Comparison of ENCODE assay signal across 24 mouse cellular contexts in genomic region chr2:33437184-33437583, GRCm38 (mm10). TPM values are rescaled to one million over a fixed set of nuclear protein-coding genes. Genes with fewer than 3 reads are reported as not detected.
DNase-seq lines count a peak whose midpoint lies in the region; ATAC-seq and TF ChIP-seq lines count a peak whose summit lies in the region.
"Had no signal": no experiment of that assay in that cellular context is flagged by ENCODE, and none has a peak within 500 bp of the region (broad histone marks: within the 10 kb centered on the region; RNA-seq: fewer than 3 reads in every experiment).

No protein-coding gene starts in this region.

- WGBS in midbrain, postnatal 0 days: 32% methylated on average over 11 of the region's 11 CpGs
- 26% methylated on average over 11 of the region's 11 CpGs for WGBS in midbrain, embryonic 14.5 days
- WGBS in limb, embryonic 10.5 days: 52% methylated on average over 11 of the region's 11 CpGs

- H3K4me1 ChIP-seq in midbrain, postnatal 0 days (ENCODE audit: insufficient read depth, low read length): peaks cover 11% of the 10 kb centered on the region; the same call in 1 of the 2 replicates
- H3K4me1 ChIP-seq in midbrain, embryonic 14.5 days (ENCODE audit: control insufficient read depth, insufficient read depth, low read length): peaks cover 20% of the 10 kb centered on the region
- peaks cover 58% of the 10 kb centered on the region for H3K4me1 ChIP-seq in limb, embryonic 10.5 days

- DNase-seq in embryo, embryonic 10 days (ENCODE audit: low spot score): peak; percentile 40
- no peak for DNase-seq in embryo, embryonic 10.5 days (ENCODE audit: low spot score)
- DNase-seq in left cerebral cortex, adult 2 months (ENCODE audit: extremely low spot score in 1 of 2, low spot score in 2 of 2): no peak
- no peak for DNase-seq in left cerebral cortex, postnatal 4 days
- DNase-seq in midbrain, postnatal 0 days (ENCODE audit: low spot score): no peak
- no peak for DNase-seq in midbrain, embryonic 14.5 days
- DNase-seq in limb, embryonic 10.5 days (ENCODE audit: low spot score): peak; percentile 40
- no peak for DNase-seq in layer of hippocampus, adult 18-20 months (ENCODE audit: low spot score in 2 of 2)
- DNase-seq: adrenal gland, adult 2 months; cerebellum, adult 18-20 months; cerebellum, postnatal 14 days; gastrocnemius, postnatal 14 days; heart, adult 18-20 months; kidney, adult 18-20 months; liver, postnatal 0 days; thymus, postnatal 25 days had no signal

- no peak overlapping the region for H3K4me3 ChIP-seq in left cerebral cortex, adult 2 months
- no peak overlapping the region for H3K4me3 ChIP-seq in midbrain, postnatal 0 days (ENCODE audit: low read depth, low read length)
- no peak overlapping the region for H3K4me3 ChIP-seq in midbrain, embryonic 14.5 days (replicated peaks; ENCODE audit: low read depth, low read length)
- no peak overlapping the region for H3K4me3 ChIP-seq in limb, embryonic 10.5 days
- H3K4me3 ChIP-seq: forebrain, embryonic 12.5 days; hindbrain, embryonic 13.5 days; limb, embryonic 12.5 days; myocyte; neural tube, embryonic 13.5 days had no signal

- H3K4me2 ChIP-seq in midbrain, postnatal 0 days (ENCODE audit: low read depth, low read length, poor library complexity, severe bottlenecking): no peak overlapping the region
- no peak overlapping the region for H3K4me2 ChIP-seq in midbrain, embryonic 14.5 days (ENCODE audit: low read length)
- H3K4me2 ChIP-seq: forebrain, embryonic 12.5 days; liver, embryonic 11.5 days had no signal

- ATAC-seq in midbrain, postnatal 0 days (ENCODE audit: low FRiP score): no peak
- ATAC-seq in midbrain, embryonic 14.5 days (ENCODE audit: low FRiP score, low TSS enrichment): no peak
- ATAC-seq: inflammation-experienced regulatory T-cells, adult 6 months; liver, postnatal 0 days had no signal

- no peaks in the 10 kb centered on the region for H3K9me3 ChIP-seq in midbrain, postnatal 0 days (ENCODE audit: low read length)
- no peaks in the 10 kb centered on the region for H3K9me3 ChIP-seq in midbrain, embryonic 14.5 days (ENCODE audit: control insufficient read depth, low read length)
- no peaks in the 10 kb centered on the region for H3K9me3 ChIP-seq in limb, embryonic 10.5 days (replicated peaks)
- H3K9me3 ChIP-seq: forebrain, embryonic 12.5 days; hindbrain, embryonic 13.5 days; limb, embryonic 12.5 days; neural tube, embryonic 13.5 days had no signal

- no peaks in the 10 kb centered on the region for H3K36me3 ChIP-seq in midbrain, postnatal 0 days (ENCODE audit: insufficient read depth, low read length)
- no peaks in the 10 kb centered on the region for H3K36me3 ChIP-seq in midbrain, embryonic 14.5 days (ENCODE audit: control insufficient read depth, insufficient read depth, low read length)
- no peaks in the 10 kb centered on the region for H3K36me3 ChIP-seq in limb, embryonic 10.5 days
- H3K36me3 ChIP-seq: forebrain, embryonic 12.5 days; hindbrain, embryonic 13.5 days; limb, embryonic 12.5 days; neural tube, embryonic 13.5 days had no signal

- 0 out of 2 replicates have a peak overlapping the region, but pooled peaks have one; percentile 13 for H3K27ac ChIP-seq in left cerebral cortex, adult 2 months
- 0 out of 2 replicates have a peak overlapping the region, but pooled peaks have one; percentile 18 for H3K27ac ChIP-seq in midbrain, postnatal 0 days (ENCODE audit: low read depth, low read length)
- H3K27ac ChIP-seq in midbrain, embryonic 14.5 days (replicated peaks; ENCODE audit: low read depth, low read length): no peak overlapping the region
- H3K27ac ChIP-seq in limb, embryonic 10.5 days: no peak overlapping the region
- H3K27ac ChIP-seq: forebrain, embryonic 12.5 days; limb, embryonic 12.5 days; macrophage; neural tube, embryonic 13.5 days had no signal

- no peak overlapping the region for H3K9ac ChIP-seq in midbrain, postnatal 0 days (replicated peaks; ENCODE audit: low read length, poor library complexity, severe bottlenecking)
- H3K9ac ChIP-seq in midbrain, embryonic 14.5 days (replicated peaks; ENCODE audit: low read length): no peak overlapping the region
- H3K9ac ChIP-seq: forebrain, embryonic 12.5 days; limb, embryonic 12.5 days; liver, postnatal 0 days; neural tube, embryonic 13.5 days had no signal

- no peak for TF ChIP-seq CTCF in left cerebral cortex, adult 2 months (IDR thresholded peaks at IDR 0.05)
- TF ChIP-seq CTCF in midbrain, postnatal 0 days (IDR thresholded peaks at IDR 0.05): no peak

- no peaks in the 10 kb centered on the region for H3K27me3 ChIP-seq in midbrain, postnatal 0 days (ENCODE audit: insufficient read depth, low read length)
- H3K27me3 ChIP-seq in midbrain, embryonic 14.5 days (ENCODE audit: control insufficient read depth, insufficient read depth, low read length): no peaks in the 10 kb centered on the region
- H3K27me3 ChIP-seq in limb, embryonic 10.5 days (ENCODE audit: low read depth, poor library complexity, severe bottlenecking): 0 out of 2 replicates have a peak, but pooled peaks cover 6% of the 10 kb centered on the region

- intact Hi-C loops in left cerebral cortex, adult 2 months (cut with DNase I): no loop called here
- intact Hi-C loops in left cerebral cortex, postnatal 4 days (cut with DNase I): no loop called here

RNA-seq across cellular contexts. Expression of gene Zbtb34, which starts 6.1 kb away (rescaled TPM):
- 10 to 100 TPM; 23.9 to 26.9 TPM for total RNA-seq in left cerebral cortex, adult 2 months (2021)
- 10 to 100 TPM; 68.2 to 70.5 TPM for total RNA-seq in left cerebral cortex, postnatal 4 days (2021)
- total RNA-seq in midbrain, postnatal 0 days (2014; rRNA removed): 24.9 and 25.3 TPM in 2 replicates
- 3.1 and 3.8 TPM in 2 replicates for polyA plus RNA-seq in midbrain, postnatal 0 days (2015; fragmentation: Nextera tagmentation; extraction: Ambion mirVana)
- polyA plus RNA-seq in midbrain, embryonic 14.5 days (2014; fragmentation: Nextera tagmentation; extraction: Ambion mirVana): 5.6 and 9.2 TPM in 2 replicates
- polyA plus RNA-seq in limb, embryonic 10.5 days (2016; fragmentation: Nextera tagmentation; extraction: Ambion mirVana): 7.1 and 8.6 TPM in 2 replicates
- 10 to 100 TPM; 12.0 to 14.2 TPM for total RNA-seq in layer of hippocampus, adult 18-20 months (2021)

RNA-seq across cellular contexts. Expression of gene Zbtb43, which starts 31.2 kb away (rescaled TPM):
- 10 to 100 TPM; 27.4 to 28.4 TPM for total RNA-seq in left cerebral cortex, adult 2 months (2021)
- 10 to 100 TPM; 28.0 to 29.7 TPM for total RNA-seq in left cerebral cortex, postnatal 4 days (2021)
- 37.4 and 39.6 TPM in 2 replicates for total RNA-seq in midbrain, postnatal 0 days (2014; rRNA removed)
- 19.8 and 21.2 TPM in 2 replicates for polyA plus RNA-seq in midbrain, postnatal 0 days (2015; fragmentation: Nextera tagmentation; extraction: Ambion mirVana)
- 29.9 and 33.0 TPM in 2 replicates for polyA plus RNA-seq in midbrain, embryonic 14.5 days (2014; fragmentation: Nextera tagmentation; extraction: Ambion mirVana)
- 19.3 and 19.9 TPM in 2 replicates for polyA plus RNA-seq in limb, embryonic 10.5 days (2016; fragmentation: Nextera tagmentation; extraction: Ambion mirVana)
- total RNA-seq in layer of hippocampus, adult 18-20 months (2021): 10 to 100 TPM; 22.4 to 29.6 TPM

Comparison
In these comparisons a context has a peak if more than half of its experiments do, and no peak if none do; other contexts are left out.
1. DNase-seq: peak in embryo, embryonic 10 days (single experiment) and limb, embryonic 10.5 days (single experiment); none in embryo, embryonic 10.5 days (single experiment), left cerebral cortex, adult 2 months (0 of 2), left cerebral cortex, postnatal 4 days (single experiment), midbrain, postnatal 0 days (single experiment), midbrain, embryonic 14.5 days (single experiment) and layer of hippocampus, adult 18-20 months (0 of 2).
2. H3K27ac ChIP-seq: peak in left cerebral cortex, adult 2 months (single experiment) and midbrain, postnatal 0 days (single experiment); none in midbrain, embryonic 14.5 days (single experiment) and limb, embryonic 10.5 days (single experiment).